Mouse (Mus musculus) intestine, embryonic 15.5 days (tissue): ENCODE measurements at regions not wholly inside any gene's neighbourhood (a gene's known extent, or its start where the extent isn't known, plus 50 kb on each side); places are given as distances from the start of the nearest gene placed in this dataset.

Source experiments
- ATAC-seq: fragments of 200-750 bp; cut with Nextera tagmentation; 2 replicates; pipeline ENCODE4 v1.8.0; 2017; ENCODE audit warnings: moderate TSS enrichment, moderate library complexity
- H3K27ac ChIP-seq: fragments of 300-500 bp; sonication (generic); 2 replicates; pipeline ENCODE4 v1.5.1; 2015; ENCODE audit warnings: mild to moderate bottlenecking, inconsistent platforms
- H3K27me3 ChIP-seq: fragments of 300-500 bp; sonication (generic); replicated peaks from 2 replicates; pipeline ENCODE4 v1.6.1; 2015; ENCODE audit warnings: inconsistent platforms
- H3K36me3 ChIP-seq: fragments of 300-500 bp; sonication (generic); 2 replicates; pipeline ENCODE4 v1.6.1; 2015; ENCODE audit warnings: inconsistent platforms
- H3K4me1 ChIP-seq: fragments of 300-500 bp; sonication (generic); replicated peaks from 2 replicates; pipeline ENCODE4 v1.6.1; 2015; ENCODE audit warnings: inconsistent platforms
- H3K4me2 ChIP-seq: fragments of 300-500 bp; sonication (generic); replicated peaks from 2 replicates; pipeline ENCODE4 v1.6.1; 2015; ENCODE audit warnings: mild to moderate bottlenecking, inconsistent platforms
- H3K4me3 ChIP-seq: fragments of 300-500 bp; sonication (generic); replicated peaks from 2 replicates; pipeline ENCODE4 v1.5.1; 2015; ENCODE audit warnings: inconsistent platforms
- H3K9ac ChIP-seq: fragments of 300-500 bp; sonication (generic); 2 replicates; pipeline ENCODE4 v1.6.1; 2015; ENCODE audit warnings: inconsistent platforms
- H3K9me3 ChIP-seq: fragments of 300-500 bp; sonication (generic); 2 replicates; pipeline ENCODE4 v1.6.1; 2016; ENCODE audit warnings: inconsistent platforms
- WGBS: fragments of 180-500 bp; shearing (Covaris S2); methylation state at CpG from one replicate; pipeline ENCODE4 v1.1.7; 2015; 5-methylcytosine and 5-hydroxymethylcytosine counted together

DNA sequence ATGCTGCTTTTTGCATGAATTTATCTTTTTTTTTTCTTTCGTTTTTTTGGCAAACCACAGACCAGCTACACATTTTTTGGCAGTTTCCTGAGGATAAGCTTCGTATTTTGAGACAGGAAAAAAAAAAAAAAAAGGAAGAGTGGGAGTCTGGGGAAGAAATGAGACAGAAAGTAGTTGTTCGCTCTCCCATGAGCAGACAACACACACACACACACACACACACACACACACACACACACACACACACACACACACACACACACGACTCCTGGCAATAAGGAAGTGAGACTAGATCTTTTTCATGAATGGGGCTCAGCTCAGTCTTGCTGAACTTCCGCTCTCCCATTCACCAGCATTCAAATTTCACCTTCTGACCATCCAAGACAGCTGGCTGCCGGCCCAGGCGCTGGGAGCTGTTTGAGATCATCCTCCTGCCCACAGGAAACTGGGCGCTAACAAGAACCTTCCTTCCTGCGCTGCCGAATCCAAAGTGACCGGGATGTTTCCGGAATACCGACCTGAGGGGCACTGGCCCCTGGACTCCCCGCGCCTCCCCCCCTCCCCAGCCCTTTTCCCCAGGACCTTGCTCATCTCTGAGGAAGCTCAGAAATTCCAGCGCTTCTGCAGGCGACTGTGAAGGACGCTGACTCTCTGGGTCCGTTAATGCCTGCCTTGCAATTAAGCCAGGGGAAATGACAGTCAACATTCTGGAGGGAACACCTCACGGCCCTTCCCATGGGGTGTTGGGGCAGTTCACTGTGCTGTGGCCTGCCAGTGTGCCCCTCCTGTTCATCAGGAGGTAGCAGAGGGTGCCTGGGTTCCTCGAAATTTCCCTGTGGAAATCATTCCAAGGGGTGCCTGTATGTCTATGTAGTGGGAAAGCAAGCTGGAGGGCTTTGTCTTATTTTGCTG is 114.2 kb upstream of the Ccnd2 start:
- Histone ChIP-seq H3K27me3 (no peaks in the 10 kb centered on the region), H3K4me1 (peaks cover 27% of the 10 kb centered on the region), H3K4me2 (peak overlapping the region; percentile 71), H3K4me3 (peak overlapping the region; percentile 34), H3K27ac (peak overlapping the region; percentile 75), H3K36me3 (no peaks in the 10 kb centered on the region), H3K9ac (peak overlapping the region; percentile 21), H3K9me3 (no peaks in the 10 kb centered on the region)
- ATAC-seq = peak; percentile 64
- WGBS = 4% methylated on average over 21 of the region's 21 CpGs

DNA sequence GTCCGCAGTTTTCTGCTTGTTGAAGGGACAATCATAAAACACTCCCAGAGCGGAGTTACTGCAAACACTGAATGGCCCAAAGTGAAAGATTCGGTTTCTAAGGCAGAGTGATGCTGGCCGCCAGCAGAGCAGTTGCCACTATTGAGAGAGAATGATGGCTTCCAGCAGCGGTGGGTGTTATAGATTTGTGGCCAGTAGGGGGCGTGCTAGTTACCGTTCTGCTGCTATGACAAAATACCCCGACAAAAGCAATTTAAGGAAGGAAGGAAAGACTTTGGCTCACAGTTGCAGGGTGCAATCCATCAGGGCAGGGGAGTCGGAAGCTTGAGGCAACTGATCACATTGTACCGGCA is 114.8 kb upstream of the Ccnd2 start:
- no peak overlapping the region for H3K4me3 ChIP-seq

DNA sequence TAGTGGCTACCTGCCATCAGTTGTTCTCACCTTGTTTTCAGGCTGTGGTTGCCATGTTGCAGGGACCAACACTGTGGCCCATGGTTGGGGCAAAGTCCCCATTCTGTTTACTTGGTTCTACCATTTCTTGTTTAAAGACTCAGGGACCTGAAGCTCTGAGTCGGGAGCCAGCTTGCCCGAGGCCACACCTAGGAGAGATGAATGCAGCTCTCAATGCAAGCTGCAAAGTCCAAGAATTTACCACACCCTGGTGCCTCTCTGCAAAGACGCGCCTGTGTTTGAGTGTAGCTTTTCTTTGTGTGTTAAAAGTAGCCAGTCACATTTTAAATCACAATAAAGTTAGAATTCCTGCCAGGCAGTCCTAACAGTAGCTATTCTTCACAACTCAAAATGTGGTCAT is 117.0 kb upstream of the Ccnd2 start:
- peaks cover 26% of the 10 kb centered on the region for H3K4me1 ChIP-seq
- no peaks in the 10 kb centered on the region for H3K27me3 ChIP-seq
- peak overlapping the region; percentile 70 for H3K27ac ChIP-seq
- peak; percentile 78 for ATAC-seq
- no peaks in the 10 kb centered on the region for H3K36me3 ChIP-seq
- H3K9ac ChIP-seq = no peak overlapping the region
- no peak overlapping the region for H3K4me3 ChIP-seq
- H3K4me2 ChIP-seq = no peak overlapping the region; the same call in 1 of the 2 replicates
- H3K9me3 ChIP-seq = no peaks in the 10 kb centered on the region
- WGBS = 55% methylated on average over 4 of the region's 4 CpGs

More for the DNA sequence above, 114.8 kb upstream of the Ccnd2 start:
- H3K36me3 ChIP-seq = no peaks in the 10 kb centered on the region
- no peaks in the 10 kb centered on the region for H3K27me3 ChIP-seq
- peak overlapping the region; percentile 71 for H3K4me2 ChIP-seq
- H3K27ac ChIP-seq = peak overlapping the region; percentile 75
- no peak for ATAC-seq
- H3K4me1 ChIP-seq = peaks cover 25% of the 10 kb centered on the region
- H3K9me3 ChIP-seq = no peaks in the 10 kb centered on the region
- peak overlapping the region; percentile 21; the same call in 1 of the 2 replicates for H3K9ac ChIP-seq
- 33% methylated on average over 10 of the region's 10 CpGs for WGBS

DNA sequence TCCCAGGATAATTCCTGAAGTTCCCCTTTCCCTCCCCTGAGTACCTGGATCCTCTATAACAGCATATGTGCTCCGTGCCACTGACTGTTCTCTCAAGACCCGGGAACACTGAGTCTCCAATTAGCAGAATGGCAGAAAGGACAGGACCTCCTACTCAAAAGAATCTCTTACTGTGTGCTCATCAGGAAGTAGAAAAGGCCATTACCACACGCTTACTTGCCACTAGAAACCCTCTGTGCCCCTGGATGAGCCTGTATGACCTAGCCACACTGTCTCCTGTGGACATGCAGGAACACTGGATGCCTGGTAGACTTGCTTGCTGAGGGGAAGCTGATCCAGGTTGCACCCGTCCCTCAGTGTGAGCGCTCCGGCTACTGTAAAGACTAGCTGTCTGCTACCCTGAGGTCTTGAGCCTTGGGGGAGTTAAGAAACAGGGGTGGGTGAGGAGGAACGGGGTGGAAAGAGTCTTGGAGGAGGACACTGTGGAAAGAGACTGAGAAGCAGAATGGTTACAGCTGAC is 117.6 kb upstream of the Ccnd2 start:
- no peak overlapping the region for H3K4me3 ChIP-seq
- ATAC-seq = no peak; the same call in 1 of the 2 replicates
- no peak overlapping the region for H3K9ac ChIP-seq
- no peaks in the 10 kb centered on the region for H3K27me3 ChIP-seq
- peak overlapping the region; percentile 70 for H3K27ac ChIP-seq
- H3K4me1 ChIP-seq = peaks cover 23% of the 10 kb centered on the region
- no peak overlapping the region for H3K4me2 ChIP-seq
- no peaks in the 10 kb centered on the region for H3K9me3 ChIP-seq
- WGBS = 61% methylated on average over 7 of the region's 7 CpGs
- H3K36me3 ChIP-seq = no peaks in the 10 kb centered on the region

DNA sequence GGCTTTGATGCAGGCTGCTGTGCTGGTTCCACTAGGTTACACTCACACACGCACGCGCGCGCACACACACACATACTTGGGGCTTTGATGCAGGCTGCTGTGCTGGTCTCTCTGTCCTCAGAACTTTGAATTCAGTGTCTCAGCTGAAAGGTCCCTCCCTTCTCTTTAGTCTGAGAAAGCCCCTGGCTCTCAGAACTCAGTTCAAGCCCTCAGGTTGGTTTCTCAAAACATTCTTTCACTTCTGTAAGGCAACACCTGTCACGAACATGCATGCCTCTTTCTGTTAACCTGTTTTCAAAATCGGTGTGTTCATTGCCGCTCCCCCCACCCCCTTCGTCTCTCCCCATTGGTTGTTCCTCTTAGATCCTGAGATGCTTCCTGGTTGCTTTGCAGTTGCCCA is 118.8 kb upstream of the Ccnd2 start:
- H3K36me3 ChIP-seq = no peaks in the 10 kb centered on the region
- H3K4me3 ChIP-seq = no peak overlapping the region
- H3K9me3 ChIP-seq = no peaks in the 10 kb centered on the region
- no peak overlapping the region for H3K9ac ChIP-seq
- no peak overlapping the region for H3K4me2 ChIP-seq
- no peaks in the 10 kb centered on the region for H3K27me3 ChIP-seq
- no peak overlapping the region for H3K27ac ChIP-seq
- WGBS = 89% methylated on average over 9 of the region's 9 CpGs
- H3K4me1 ChIP-seq = peaks cover 17% of the 10 kb centered on the region
- no peak for ATAC-seq

DNA sequence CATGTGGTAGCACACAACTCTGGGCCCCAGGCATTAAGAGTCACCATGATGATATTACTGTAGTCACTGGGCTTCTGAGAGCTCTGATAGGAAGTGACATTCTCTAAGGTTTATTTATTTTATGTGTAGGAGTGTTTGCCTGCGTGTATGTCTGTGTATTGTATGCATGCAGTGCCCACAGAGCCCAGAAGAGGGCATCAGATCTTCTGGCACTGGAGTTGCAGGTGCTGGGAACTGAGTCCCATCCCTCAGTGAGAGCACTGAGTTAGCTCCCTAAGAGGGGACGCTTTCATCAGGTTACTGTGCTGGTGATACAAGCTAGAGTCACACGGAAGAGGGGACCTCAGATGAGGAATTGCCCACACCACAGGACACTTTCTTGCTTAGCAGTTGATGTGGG is 119.4 kb upstream of the Ccnd2 start:
- Histone ChIP-seq H3K27me3 (no peaks in the 10 kb centered on the region), H3K4me2 (no peak overlapping the region), H3K27ac (no peak overlapping the region), H3K9ac (no peak overlapping the region), H3K9me3 (no peaks in the 10 kb centered on the region), H3K4me1 (peaks cover 13% of the 10 kb centered on the region), H3K4me3 (no peak overlapping the region), H3K36me3 (no peaks in the 10 kb centered on the region)
- ATAC-seq = no peak
- WGBS = 92% methylated on average over 3 of the region's 3 CpGs

DNA sequence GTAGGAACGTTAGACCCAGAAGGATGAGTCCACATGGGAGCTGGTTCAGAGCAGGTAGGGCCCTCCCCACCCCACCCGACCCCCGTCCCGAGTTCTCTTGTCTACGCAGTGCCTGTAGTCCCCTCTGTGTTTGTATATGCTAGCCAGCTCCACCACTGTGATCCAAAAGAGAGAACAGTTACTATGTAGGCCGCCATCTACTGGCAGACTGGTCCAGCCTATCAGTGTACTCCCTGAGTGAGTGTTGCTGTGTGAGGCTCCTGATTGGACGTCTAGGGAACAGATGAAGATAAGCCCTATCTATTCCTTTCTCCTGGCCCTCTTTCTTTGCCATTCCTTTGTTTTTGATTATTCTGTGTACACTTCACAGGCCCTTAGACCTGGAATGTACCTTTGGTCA is 120.6 kb upstream of the Ccnd2 start:
- H3K4me3 ChIP-seq = no peak overlapping the region
- peaks cover 7% of the 10 kb centered on the region; the same call in 1 of the 2 replicates for H3K4me1 ChIP-seq
- H3K9me3 ChIP-seq = no peaks in the 10 kb centered on the region
- H3K9ac ChIP-seq = no peak overlapping the region
- ATAC-seq = no peak
- H3K4me2 ChIP-seq = no peak overlapping the region
- H3K36me3 ChIP-seq = no peaks in the 10 kb centered on the region
- H3K27ac ChIP-seq = no peak overlapping the region
- WGBS = 67% methylated on average over 7 of the region's 7 CpGs
- no peaks in the 10 kb centered on the region for H3K27me3 ChIP-seq

DNA sequence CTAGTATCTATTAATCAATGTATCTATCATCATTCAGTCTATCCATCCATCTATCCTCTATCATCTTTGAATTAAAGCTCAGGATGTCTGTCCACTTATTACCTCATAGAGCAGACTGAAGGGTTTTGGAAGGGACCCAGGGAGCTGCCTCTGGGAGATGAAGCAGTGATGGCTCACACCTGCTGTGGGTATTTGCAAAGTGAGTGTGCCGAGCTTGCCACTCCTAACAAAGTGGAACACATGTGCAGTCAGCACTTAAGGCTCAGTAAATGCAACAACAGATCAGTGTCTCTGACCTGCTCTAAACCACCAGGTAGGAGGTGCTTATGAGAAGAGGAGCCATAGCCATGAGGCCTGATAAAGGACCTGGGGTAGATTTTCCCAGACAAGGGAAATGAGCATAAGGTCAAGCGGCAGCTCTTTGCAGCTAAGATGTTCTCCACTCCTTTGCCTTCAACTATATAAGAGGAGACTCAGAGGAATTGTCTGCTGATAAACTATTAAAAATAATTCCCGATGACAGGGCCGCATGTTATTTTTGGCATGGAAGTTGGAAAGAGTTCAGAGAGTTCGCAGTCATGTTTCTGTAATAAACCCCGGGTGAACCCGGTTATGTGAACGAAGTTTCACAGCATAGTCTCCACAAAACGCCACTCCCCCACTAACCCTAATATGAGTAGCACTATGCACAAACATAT is 122.9 kb upstream of the Ccnd2 start:
- Histone ChIP-seq H3K4me3 (no peak overlapping the region), H3K9me3 (no peaks in the 10 kb centered on the region), H3K4me2 (no peak overlapping the region), H3K4me1 (peaks cover 2% of the 10 kb centered on the region; the same call in 1 of the 2 replicates), H3K9ac (no peak overlapping the region), H3K36me3 (no peaks in the 10 kb centered on the region), H3K27me3 (no peaks in the 10 kb centered on the region), H3K27ac (no peak overlapping the region)
- no peak for ATAC-seq
- WGBS = 80% methylated on average over 9 of the region's 9 CpGs

DNA sequence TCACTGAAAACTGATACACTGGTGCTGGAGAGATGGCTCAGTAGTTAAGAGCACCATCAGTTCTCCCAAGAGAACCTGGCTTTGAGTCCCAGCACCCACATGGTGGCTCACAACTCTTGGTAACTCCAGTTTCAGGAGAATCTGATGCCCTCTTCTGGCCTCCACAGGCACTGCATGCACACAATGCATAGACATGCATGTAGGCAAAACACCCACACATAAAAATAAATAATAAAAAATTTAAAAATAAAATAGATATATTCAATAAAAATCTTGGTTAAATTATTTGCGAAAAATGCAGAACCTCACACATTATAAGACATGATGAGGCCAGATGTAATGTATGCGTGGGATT is 123.4 kb upstream of the Ccnd2 start:
- Histone ChIP-seq H3K4me2 (no peak overlapping the region), H3K4me1 (peaks cover 2% of the 10 kb centered on the region; the same call in 1 of the 2 replicates), H3K27ac (no peak overlapping the region), H3K4me3 (no peak overlapping the region), H3K9me3 (no peaks in the 10 kb centered on the region), H3K36me3 (no peaks in the 10 kb centered on the region), H3K27me3 (no peaks in the 10 kb centered on the region), H3K9ac (no peak overlapping the region)
- ATAC-seq = no peak
- WGBS = 89% methylated on average over 2 of the region's 2 CpGs

DNA sequence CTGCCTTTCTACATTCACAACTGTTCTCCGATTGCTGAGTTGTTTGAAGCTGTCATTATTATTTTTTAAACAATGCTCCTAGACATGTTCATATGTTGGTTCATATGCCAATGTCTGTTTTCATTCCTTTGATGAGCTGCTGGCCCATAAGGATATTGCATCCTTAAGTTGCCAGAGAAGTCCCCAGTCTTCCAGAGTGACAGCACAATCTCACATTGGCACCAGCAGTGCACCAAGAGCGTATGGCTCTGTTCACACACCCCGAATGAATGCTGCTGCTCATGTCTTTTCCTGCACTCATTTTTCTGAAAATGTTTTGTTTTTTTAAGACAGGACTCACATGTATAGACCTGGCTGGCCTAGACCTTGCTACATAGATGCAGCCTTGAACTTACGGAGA is 124.4 kb upstream of the Ccnd2 start:
- no peak overlapping the region for H3K4me2 ChIP-seq
- no peak for ATAC-seq
- H3K9me3 ChIP-seq = no peaks in the 10 kb centered on the region
- no peaks in the 10 kb centered on the region for H3K36me3 ChIP-seq
- H3K4me3 ChIP-seq = no peak overlapping the region
- H3K4me1 ChIP-seq = 0 out of 2 replicates have a peak, but pooled peaks cover 2% of the 10 kb centered on the region
- H3K27ac ChIP-seq = no peak overlapping the region
- WGBS = 93% methylated on average over 4 of the region's 4 CpGs
- no peak overlapping the region for H3K9ac ChIP-seq
- no peaks in the 10 kb centered on the region for H3K27me3 ChIP-seq

DNA sequence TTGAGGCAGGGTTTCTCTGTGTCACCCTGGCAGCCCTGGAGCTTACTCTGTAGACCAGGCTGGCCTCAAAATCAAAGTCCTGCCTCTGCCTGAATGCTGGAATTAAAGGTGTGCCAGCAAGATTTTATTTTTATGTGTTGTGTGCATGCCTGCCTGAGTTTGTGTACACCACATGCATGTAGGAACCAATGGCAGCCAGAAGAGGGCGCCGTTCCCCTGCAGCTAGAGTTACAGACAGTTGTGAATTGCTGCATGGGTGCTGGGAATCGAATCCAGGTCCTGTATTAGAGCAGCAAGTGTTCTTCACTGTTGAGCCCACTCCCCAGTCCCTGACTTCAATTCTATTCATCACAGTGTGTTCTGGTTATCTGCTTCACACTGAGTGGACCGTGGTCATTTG is 126.4 kb upstream of the Ccnd2 start:
- WGBS = 77% methylated on average over 4 of the region's 4 CpGs
- H3K27me3 ChIP-seq = no peaks in the 10 kb centered on the region
- H3K27ac ChIP-seq = no peak overlapping the region
- no peak for ATAC-seq
- H3K36me3 ChIP-seq = no peaks in the 10 kb centered on the region
- H3K4me2 ChIP-seq = no peak overlapping the region
- 0 out of 2 replicates have a peak, but pooled peaks cover 2% of the 10 kb centered on the region for H3K4me1 ChIP-seq
- H3K9me3 ChIP-seq = no peaks in the 10 kb centered on the region
- H3K9ac ChIP-seq = no peak overlapping the region
- no peak overlapping the region for H3K4me3 ChIP-seq

DNA sequence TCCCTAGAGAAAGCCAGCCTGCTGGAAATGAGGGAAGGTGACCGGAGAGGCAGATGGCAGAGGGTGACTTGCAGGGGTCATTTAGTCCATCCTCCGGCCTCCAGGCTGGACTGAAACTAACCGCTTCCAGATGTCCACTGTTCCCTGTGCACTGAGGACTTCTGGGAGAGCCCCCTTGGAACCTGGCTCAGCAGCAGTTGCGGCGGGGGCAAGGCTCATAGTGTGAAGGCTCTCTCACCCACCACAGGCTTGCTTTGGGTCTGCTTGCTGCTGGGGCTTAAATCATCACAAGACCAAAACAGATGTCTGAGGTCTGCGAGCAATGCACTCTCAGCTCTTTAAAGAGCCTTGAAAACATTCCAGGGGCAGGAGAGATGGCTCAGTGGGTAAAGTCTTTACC is 132.2 kb upstream of the Ccnd2 start:
- Histone ChIP-seq H3K36me3 (no peaks in the 10 kb centered on the region), H3K4me3 (no peak overlapping the region), H3K27ac (no peak overlapping the region), H3K9ac (no peak overlapping the region), H3K4me2 (no peak overlapping the region), H3K4me1 (peaks cover 7% of the 10 kb centered on the region), H3K27me3 (no peaks in the 10 kb centered on the region), H3K9me3 (no peaks in the 10 kb centered on the region)
- no peak for ATAC-seq
- 54% methylated on average over 6 of the region's 6 CpGs for WGBS
